7 mouse cellular contexts compared by ENCODE assay signal in the genomic region with DNA sequence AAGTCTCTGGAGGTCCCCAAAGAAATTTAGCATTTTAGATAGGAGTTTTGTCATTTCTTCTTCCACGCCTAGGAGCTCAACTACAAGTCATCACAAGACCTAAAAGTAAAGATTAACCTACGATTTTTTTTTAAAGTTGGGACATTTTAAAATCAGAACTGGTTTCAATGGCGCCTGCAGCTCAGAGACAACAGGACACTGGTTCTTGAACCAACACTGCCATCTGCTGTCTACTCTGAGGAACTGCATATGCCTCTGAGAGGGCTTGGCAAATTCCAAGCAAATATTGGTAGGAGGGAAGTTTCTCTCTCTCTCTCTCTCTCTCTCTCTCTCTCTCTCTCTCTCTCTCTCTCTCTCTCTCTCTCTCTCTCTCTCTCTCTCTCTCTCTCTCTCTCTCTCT. TPM values are rescaled to one million over a fixed set of nuclear protein-coding genes. Genes with fewer than 3 reads are reported as not detected.
A peak's percentile ranks its signal among the peaks of the same experiment; 100 is the strongest.
DNase-seq lines count a peak whose midpoint lies in the region; ATAC-seq and TF ChIP-seq lines count a peak whose summit lies in the region.

No protein-coding gene starts in this region.

- ATAC-seq in CD4-positive, CD25-positive, alpha-beta regulatory T cell, adult 4 months, result peak; percentile 68
- ATAC-seq in liver, postnatal 0 days, result no peak
- no peak for ATAC-seq in neural tube, embryonic 13.5 days (ENCODE audit: low read depth)

- H3K27ac ChIP-seq in liver, postnatal 0 days (ENCODE audit: low read depth), result no peak overlapping the region
- H3K27ac ChIP-seq in neural tube, embryonic 13.5 days (replicated peaks), result no peak overlapping the region

- peaks cover 48% of the 10 kb centered on the region for H3K27me3 ChIP-seq in liver, postnatal 0 days (ENCODE audit: insufficient read depth, low read length)
- peaks cover 41% of the 10 kb centered on the region for H3K27me3 ChIP-seq in neural tube, embryonic 13.5 days

- peak; percentile 87 for TF ChIP-seq CTCF in liver, postnatal 0 days (IDR thresholded peaks at IDR 0.05; ENCODE audit: low read depth)

- H3K4me2 ChIP-seq in liver, postnatal 0 days (ENCODE audit: low read depth, low read length), result peak overlapping the region; percentile 79
- peak overlapping the region; percentile 71 for H3K4me2 ChIP-seq in neural tube, embryonic 13.5 days

- DNase-seq in MN1 (ENCODE audit: low spot score), result peak; percentile 75
- peak; percentile 19 to 61 for DNase-seq in cerebellum, postnatal 4 days (ENCODE audit: low spot score in 2 of 2)
- DNase-seq in heart, adult 8-10 months (ENCODE audit: low spot score), result peak; percentile 73
- DNase-seq in kidney, adult 9 months, result peak; percentile 79
- no peak for DNase-seq in liver, postnatal 0 days

- no peak overlapping the region for H3K9ac ChIP-seq in liver, postnatal 0 days (replicated peaks)
- peak overlapping the region; percentile 66; the same call in 1 of the 2 replicates for H3K9ac ChIP-seq in neural tube, embryonic 13.5 days

- no peaks in the 10 kb centered on the region for H3K36me3 ChIP-seq in liver, postnatal 0 days (replicated peaks; ENCODE audit: insufficient read depth, low read length)
- no peaks in the 10 kb centered on the region for H3K36me3 ChIP-seq in neural tube, embryonic 13.5 days

- peak overlapping the region; percentile 40; the same call in 1 of the 2 replicates for H3K4me3 ChIP-seq in liver, postnatal 0 days (ENCODE audit: low read depth, low read length)
- peak overlapping the region; percentile 48 for H3K4me3 ChIP-seq in neural tube, embryonic 13.5 days

- WGBS in liver, postnatal 0 days (ENCODE audit: insufficient replicate concordance), result 0% methylated on average over 3 of the region's 3 CpGs
- WGBS in neural tube, embryonic 13.5 days, result 0% methylated on average over 3 of the region's 3 CpGs

- peaks cover 17% of the 10 kb centered on the region for H3K4me1 ChIP-seq in liver, postnatal 0 days (ENCODE audit: insufficient read depth)
- peaks cover 51% of the 10 kb centered on the region for H3K4me1 ChIP-seq in neural tube, embryonic 13.5 days (replicated peaks)

- no peaks in the 10 kb centered on the region for H3K9me3 ChIP-seq in liver, postnatal 0 days (ENCODE audit: low read length)
- no peaks in the 10 kb centered on the region for H3K9me3 ChIP-seq in neural tube, embryonic 13.5 days

- TF ChIP-seq EP300 in liver, postnatal 0 days (IDR thresholded peaks at IDR 0.05; ENCODE audit: low read depth), result no peak

RNA-seq across cellular contexts. Expression of a gene that starts 4.9 kb away (rescaled TPM):
- polyA plus RNA-seq in CD4-positive, CD25-positive, alpha-beta regulatory T cell, adult 4 months (2017; shearing (Covaris generic)), result under 1 TPM in 1 of 2 experiments, not detected in 1; 0.66 TPM
- 10 to 100 TPM; 17.9 to 23.3 (median 21.5) TPM for total RNA-seq in heart, adult 8-10 months (2022)
- 1.3 TPM in 2 replicates for polyA plus RNA-seq in liver, postnatal 0 days (2015; fragmentation: Nextera tagmentation; extraction: Ambion mirVana)
- 11.3 and 16.4 TPM in 2 replicates for polyA plus RNA-seq in neural tube, embryonic 13.5 days (2015; fragmentation: Nextera tagmentation; extraction: Ambion mirVana)
